ENCODE assay signal across 8 mouse cellular contexts in the genomic region with DNA sequence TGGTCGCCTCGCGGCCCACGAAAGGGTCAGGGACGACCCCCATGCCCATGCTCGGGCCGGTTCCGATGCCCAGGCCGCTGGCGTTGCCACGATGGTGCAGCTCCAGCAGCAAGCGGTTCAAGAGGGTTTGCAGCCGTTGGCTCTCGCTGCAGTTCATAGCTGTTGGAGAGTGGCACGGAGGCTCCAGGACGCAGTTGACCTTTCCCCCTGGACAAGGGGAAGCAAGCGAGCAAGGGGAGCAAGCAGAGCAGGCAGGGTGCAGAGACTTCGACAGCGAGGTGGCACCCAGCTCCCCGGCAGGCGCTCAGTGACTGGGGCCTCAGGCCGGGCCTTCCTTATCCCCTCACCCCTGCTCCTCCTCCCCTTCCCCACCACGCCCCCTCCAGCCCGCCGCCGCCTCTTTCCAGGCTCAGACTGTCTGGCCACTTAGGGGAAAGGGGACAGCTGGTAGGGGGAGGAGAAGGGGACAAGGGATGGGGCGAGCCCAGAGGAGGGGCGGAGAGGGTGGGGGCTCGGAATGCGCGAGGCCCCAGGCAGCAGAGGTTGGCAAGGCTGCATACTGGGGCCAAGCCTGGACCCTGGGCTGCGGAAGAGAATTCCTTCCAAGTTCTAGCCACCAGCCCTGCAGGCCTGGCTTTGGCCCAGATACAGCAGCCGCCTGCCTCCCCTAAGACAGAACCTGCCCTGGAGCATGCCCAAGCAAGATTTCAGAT. TPM values are rescaled to one million over a fixed set of nuclear protein-coding genes. Genes with fewer than 3 reads are reported as not detected.
DNase-seq lines count a peak whose midpoint lies in the region; ATAC-seq and TF ChIP-seq lines count a peak whose summit lies in the region.

A gene (minus strand): TSS at position 426 of the 713 bp plus-strand sequence.

- peak; percentile 21 for DNase-seq in kidney, postnatal 0 days (ENCODE audit: low spot score)
- no peak for DNase-seq in kidney, adult 8-10 months
- DNase-seq in embryo, embryonic 11 days = peak; percentile 55
- peak; percentile 64 for DNase-seq in midbrain, embryonic 10.5 days (ENCODE audit: low spot score)
- DNase-seq in adrenal gland, adult 2 months = no peak
- DNase-seq in ovary, postnatal 36 days (ENCODE audit: low spot score) = no peak
- no peak for DNase-seq in T-cell, adult 2 months (ENCODE audit: low spot score)

- H3K27ac ChIP-seq in kidney, postnatal 0 days = no peak within 1 kb of the TSS
- H3K27ac ChIP-seq in hindbrain, embryonic 12.5 days = peak within 1 kb of the TSS; percentile 35; the same call in 1 of the 2 replicates
- H3K27ac ChIP-seq in midbrain, embryonic 10.5 days (replicated peaks) = peak within 1 kb of the TSS; percentile 64

- H3K36me3 ChIP-seq in kidney, postnatal 0 days (ENCODE audit: insufficient read depth, low read length) = no peaks in the 10 kb centered on the region
- no peaks in the 10 kb centered on the region for H3K36me3 ChIP-seq in hindbrain, embryonic 12.5 days
- no peaks in the 10 kb centered on the region for H3K36me3 ChIP-seq in midbrain, embryonic 10.5 days

- TF ChIP-seq CTCF in kidney, postnatal 0 days (IDR thresholded peaks at IDR 0.05; ENCODE audit: low read depth) = no peak

- WGBS in kidney, postnatal 0 days = 35% methylated on average over 33 of the region's 33 CpGs
- WGBS in hindbrain, embryonic 12.5 days = 24% methylated on average over 26 of the region's 33 CpGs
- 28% methylated on average over 30 of the region's 33 CpGs for WGBS in midbrain, embryonic 10.5 days

- peak within 1 kb of the TSS; percentile 54 for H3K4me2 ChIP-seq in kidney, postnatal 0 days (ENCODE audit: low read length)
- peak within 1 kb of the TSS; percentile 51 for H3K4me2 ChIP-seq in hindbrain, embryonic 12.5 days (replicated peaks)

- H3K9ac ChIP-seq in kidney, postnatal 0 days (ENCODE audit: low read depth, low read length) = no peak within 1 kb of the TSS
- H3K9ac ChIP-seq in hindbrain, embryonic 12.5 days = peak within 1 kb of the TSS; percentile 32

- peak; percentile 77; the same call in 1 of the 2 replicates for ATAC-seq in kidney, postnatal 0 days (replicated peaks; ENCODE audit: low FRiP score, low read depth)
- peak; percentile 83 for ATAC-seq in hindbrain, embryonic 12.5 days (ENCODE audit: low FRiP score)

- no peaks in the 10 kb centered on the region for H3K9me3 ChIP-seq in kidney, postnatal 0 days (replicated peaks; ENCODE audit: low read length)
- no peaks in the 10 kb centered on the region for H3K9me3 ChIP-seq in hindbrain, embryonic 12.5 days (replicated peaks)
- no peaks in the 10 kb centered on the region for H3K9me3 ChIP-seq in midbrain, embryonic 10.5 days (replicated peaks)

- peak within 1 kb of the TSS; percentile 16 for H3K4me3 ChIP-seq in kidney, postnatal 0 days (replicated peaks; ENCODE audit: low read depth, low read length)
- peak within 1 kb of the TSS; percentile 25 for H3K4me3 ChIP-seq in hindbrain, embryonic 12.5 days
- H3K4me3 ChIP-seq in midbrain, embryonic 10.5 days = peak within 1 kb of the TSS; percentile 48

- H3K27me3 ChIP-seq in kidney, postnatal 0 days (ENCODE audit: insufficient read depth, low read length) = no peaks in the 10 kb centered on the region
- H3K27me3 ChIP-seq in hindbrain, embryonic 12.5 days = peaks cover 25% of the 10 kb centered on the region
- peaks cover 99% of the 10 kb centered on the region for H3K27me3 ChIP-seq in midbrain, embryonic 10.5 days (ENCODE audit: low read depth, poor library complexity, severe bottlenecking)

- no peaks in the 10 kb centered on the region for H3K4me1 ChIP-seq in kidney, postnatal 0 days (replicated peaks; ENCODE audit: insufficient read depth, low read length)
- peaks cover 6% of the 10 kb centered on the region; the same call in 1 of the 2 replicates for H3K4me1 ChIP-seq in hindbrain, embryonic 12.5 days
- peaks cover 16% of the 10 kb centered on the region for H3K4me1 ChIP-seq in midbrain, embryonic 10.5 days

RNA-seq across cellular contexts. Expression of the gene that starts here (rescaled TPM):
- polyA plus RNA-seq in kidney, postnatal 0 days (2015; fragmentation: Nextera tagmentation; extraction: Ambion mirVana) = 18.0 and 18.1 TPM in 2 replicates
- 26.2 and 30.2 TPM in 2 replicates for polyA plus RNA-seq in hindbrain, embryonic 12.5 days (2016; fragmentation: Nextera tagmentation; extraction: Ambion mirVana)
- 11.4 and 13.5 TPM in 2 replicates for polyA plus RNA-seq in midbrain, embryonic 10.5 days (2016; fragmentation: Nextera tagmentation; extraction: Ambion mirVana)
- total RNA-seq in adrenal gland, adult 2 months (2021) = not detected
- polyA plus RNA-seq in adrenal gland, adult 2 months (2012; rRNA removed) = 0.40 and 0.75 TPM in 2 replicates

Comparison
In these comparisons a context has a peak if more than half of its experiments do, and no peak if none do; other contexts are left out.
1. DNase-seq: peak in kidney, postnatal 0 days (single experiment), embryo, embryonic 11 days (single experiment) and midbrain, embryonic 10.5 days (single experiment); none in kidney, adult 8-10 months (0 of 2), adrenal gland, adult 2 months (single experiment), ovary, postnatal 36 days (single experiment) and T-cell, adult 2 months (single experiment).
2. Peak in every context shown above with its lines, with median percentiles within 50 percentile points of each other: H3K4me3 ChIP-seq.